8 mouse cellular contexts compared by ENCODE assay signal in the genomic region with DNA sequence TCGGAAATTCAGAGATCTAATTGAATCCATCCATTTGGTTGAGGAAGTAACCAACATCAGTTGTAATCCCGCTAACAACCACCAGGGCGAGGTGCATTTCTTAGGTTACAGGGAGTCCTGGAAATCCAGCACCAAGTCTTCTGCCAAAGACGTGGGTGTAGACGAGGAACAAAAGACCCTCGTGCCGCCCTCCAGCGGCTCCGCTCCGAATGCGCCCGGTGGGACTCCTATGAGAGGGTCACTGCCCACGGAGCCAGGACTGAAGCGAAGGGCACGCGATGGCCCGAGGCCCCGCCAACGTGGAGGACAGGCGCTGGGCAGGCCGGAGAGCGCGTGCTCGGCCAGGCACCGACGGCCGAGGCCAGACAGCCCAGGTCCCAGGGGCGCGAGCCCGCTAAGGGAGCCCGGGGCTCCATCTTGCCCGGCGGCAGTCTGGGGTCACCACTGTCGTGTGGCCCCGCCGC. TPM values are rescaled to one million over a fixed set of nuclear protein-coding genes. Genes with fewer than 3 reads are reported as not detected.
DNase-seq lines count a peak whose midpoint lies in the region; ATAC-seq and TF ChIP-seq lines count a peak whose summit lies in the region.

No protein-coding gene starts in this region.

- H3ac ChIP-seq in C2C12 (ENCODE audit: control insufficient read depth, insufficient read length, low read depth): peak overlapping the region; percentile 63

- H3K9ac ChIP-seq in heart, embryonic 12.5 days: peak overlapping the region; percentile 57
- H3K9ac ChIP-seq in kidney, embryonic 16.5 days (replicated peaks; ENCODE audit: low read length): peak overlapping the region; percentile 71
- H3K9ac ChIP-seq in liver, adult 2 months (ENCODE audit: low read depth, low read length): peak overlapping the region; percentile 69

- TF ChIP-seq CTCF in C2C12 (IDR thresholded peaks at IDR 0.05; ENCODE audit: control insufficient read depth, insufficient read depth, insufficient read length): peak; percentile 1
- no peak for TF ChIP-seq CTCF in embryonic fibroblast, embryonic 13.5 days (IDR thresholded peaks at IDR 0.05; ENCODE audit: borderline replicate concordance, insufficient read depth, low read length)
- peak; percentile 36 for TF ChIP-seq CTCF in liver, adult 2 months (IDR thresholded peaks at IDR 0.05; ENCODE audit: low read depth, low read length)

- H3K27me3 ChIP-seq in C2C12 (ENCODE audit: control insufficient read depth, insufficient read depth, insufficient read length): no peaks in the 10 kb centered on the region
- no peaks in the 10 kb centered on the region for H3K27me3 ChIP-seq in heart, embryonic 12.5 days (replicated peaks)
- no peaks in the 10 kb centered on the region for H3K27me3 ChIP-seq in kidney, embryonic 16.5 days (ENCODE audit: insufficient read depth, low read length)
- H3K27me3 ChIP-seq in liver, adult 2 months (ENCODE audit: control insufficient read depth, insufficient read depth, low read length): no peaks in the 10 kb centered on the region

- 2% methylated on average over 36 of the region's 36 CpGs for WGBS in heart, embryonic 12.5 days
- under 1% methylated on average over 36 of the region's 36 CpGs for WGBS in kidney, embryonic 16.5 days
- WGBS in liver, adult 2 months: 2% methylated on average over 36 of the region's 36 CpGs

- no peak for TF ChIP-seq POLR2A in embryonic fibroblast, embryonic 13.5 days (IDR thresholded peaks at IDR 0.05; ENCODE audit: low read depth, low read length)
- no peak for TF ChIP-seq POLR2A in liver, adult 2 months (IDR thresholded peaks at IDR 0.05; ENCODE audit: extremely low read depth, insufficient read depth, low read length)

- peaks cover 6% of the 10 kb centered on the region; the same call in 1 of the 2 replicates for H3K4me1 ChIP-seq in embryonic fibroblast, embryonic 13.5 days (ENCODE audit: control insufficient read depth, insufficient read depth, low read length)
- H3K4me1 ChIP-seq in heart, embryonic 12.5 days (replicated peaks): peaks cover 19% of the 10 kb centered on the region
- peaks cover 12% of the 10 kb centered on the region for H3K4me1 ChIP-seq in kidney, embryonic 16.5 days (ENCODE audit: insufficient read depth, low read length)
- peaks cover 9% of the 10 kb centered on the region for H3K4me1 ChIP-seq in liver, adult 2 months (ENCODE audit: control insufficient read depth, insufficient read depth, low read length)

- peak; percentile 91 for DNase-seq in brain, adult 2 months (ENCODE audit: low read depth, low spot score)
- DNase-seq in liver, adult 2 months (ENCODE audit: extremely low read depth, low read depth, low spot score): peak; percentile 76
- DNase-seq in spleen, postnatal 36 days (ENCODE audit: low spot score in 2 of 2): peak; percentile 75 to 85

- peak overlapping the region; percentile 25 for H3K4me3 ChIP-seq in C2C12 (ENCODE audit: insufficient read depth, poor library complexity, severe bottlenecking)
- peak overlapping the region; percentile 32 for H3K4me3 ChIP-seq in embryonic fibroblast, embryonic 13.5 days (ENCODE audit: insufficient read depth, low read length)
- H3K4me3 ChIP-seq in heart, embryonic 12.5 days: peak overlapping the region; percentile 52
- H3K4me3 ChIP-seq in kidney, embryonic 16.5 days (ENCODE audit: low read length): peak overlapping the region; percentile 49
- peak overlapping the region; percentile 53; the same call in 1 of the 2 replicates for H3K4me3 ChIP-seq in liver, adult 2 months (ENCODE audit: insufficient read depth, low read depth, low read length)

- peaks cover 5% of the 10 kb centered on the region for H3K9me3 ChIP-seq in heart, embryonic 12.5 days (replicated peaks)
- peaks cover 3% of the 10 kb centered on the region; the same call in 1 of the 2 replicates for H3K9me3 ChIP-seq in kidney, embryonic 16.5 days (ENCODE audit: low read length)

- peak overlapping the region; percentile 70 for H3K4me2 ChIP-seq in heart, embryonic 12.5 days
- peak overlapping the region; percentile 61 for H3K4me2 ChIP-seq in kidney, embryonic 16.5 days (replicated peaks; ENCODE audit: low read depth, low read length)

- H3K79me2 ChIP-seq in C2C12 (ENCODE audit: control insufficient read depth, insufficient read depth): peaks cover 34% of the 10 kb centered on the region
- peaks cover 11% of the 10 kb centered on the region; the same call in 1 of the 2 replicates for H3K79me2 ChIP-seq in liver, adult 2 months (ENCODE audit: control insufficient read depth, insufficient read depth, low read length)

- peaks cover 18% of the 10 kb centered on the region for H3K36me3 ChIP-seq in C2C12 (ENCODE audit: control insufficient read depth, insufficient read depth)
- H3K36me3 ChIP-seq in heart, embryonic 12.5 days: peaks cover 18% of the 10 kb centered on the region
- peaks cover 11% of the 10 kb centered on the region; the same call in 1 of the 2 replicates for H3K36me3 ChIP-seq in kidney, embryonic 16.5 days (ENCODE audit: insufficient read depth, low read length)
- H3K36me3 ChIP-seq in liver, adult 2 months (ENCODE audit: control insufficient read depth, insufficient read depth, low read length): peaks cover 4% of the 10 kb centered on the region; the same call in 1 of the 2 replicates

- H3K79me3 ChIP-seq in C2C12 (ENCODE audit: low read depth): peaks cover 30% of the 10 kb centered on the region

- 0 out of 2 replicates have a peak, but pooled peaks have one; percentile 16 for ATAC-seq in heart, embryonic 12.5 days (ENCODE audit: insufficient number of reproducible peaks, low FRiP score)
- peak; percentile 53 for ATAC-seq in kidney, embryonic 16.5 days (ENCODE audit: low FRiP score, low TSS enrichment)
- peak; percentile 21; the same call in 1 of the 2 replicates for ATAC-seq in monocyte, adult 5-6 weeks (replicated peaks; ENCODE audit: insufficient number of reproducible peaks, low FRiP score, low TSS enrichment, poor library complexity, severe bottlenecking)

- H3K27ac ChIP-seq in embryonic fibroblast, embryonic 13.5 days (ENCODE audit: insufficient read depth, low read length): peak overlapping the region; percentile 84
- H3K27ac ChIP-seq in heart, embryonic 12.5 days (ENCODE audit: poor library complexity, severe bottlenecking): peak overlapping the region; percentile 71
- peak overlapping the region; percentile 89 for H3K27ac ChIP-seq in kidney, embryonic 16.5 days (ENCODE audit: low read length)
- peak overlapping the region; percentile 88 for H3K27ac ChIP-seq in liver, adult 2 months (replicated peaks; ENCODE audit: insufficient read depth, low read depth, low read length)

TF ChIP-seq in C2C12, 6 proteins besides CTCF, POLR2A, EP300 and RAD21:
- TF ChIP-seq USF1 (IDR thresholded peaks at IDR 0.05; ENCODE audit: low read depth) (no peak), MYOG (IDR thresholded peaks at IDR 0.05; ENCODE audit: control insufficient read depth, extremely low read depth, insufficient read length) (no peak), MYOD1 (IDR thresholded peaks at IDR 0.05; ENCODE audit: control insufficient read depth, insufficient read length, low read depth) (no peak), MAX (IDR thresholded peaks at IDR 0.05) (no peak), FOSL1 (IDR thresholded peaks at IDR 0.05; ENCODE audit: insufficient read depth, low read length, poor library complexity, severe bottlenecking) (no peak), CEBPB (IDR thresholded peaks at IDR 0.05; ENCODE audit: low read depth) (no peak)

RNA-seq across cellular contexts. Expression of a gene that starts 1.1 kb away (rescaled TPM):
- polyA plus RNA-seq in C2C12 (2012; fragmentation: generic; extraction: Trizol): 6.4 TPM
- 103 and 104 TPM in 2 replicates for polyA plus RNA-seq in embryonic fibroblast, embryonic 13.5 days (2011; ENCODE audit: insufficient read length, low read depth, missing spikeins)
- polyA plus RNA-seq in heart, embryonic 12.5 days (2016; fragmentation: Nextera tagmentation; extraction: Ambion mirVana): 38.9 and 46.2 TPM in 2 replicates
- 50.5 and 50.7 TPM in 2 replicates for polyA plus RNA-seq in kidney, embryonic 16.5 days (2015; fragmentation: Nextera tagmentation; extraction: Ambion mirVana)
- 22.9 TPM in 2 replicates for total RNA-seq in liver, adult 2 months (2014; rRNA removed)
- polyA plus RNA-seq in liver, adult 2 months (2012; rRNA removed): 1.9 and 3.9 TPM in 2 replicates
- 59.4 to 75.0 TPM (median 70.7 TPM) in 3 replicates for total RNA-seq in monocyte, adult 5-6 weeks (2017)

Comparison
In these comparisons a context has a peak if more than half of its experiments do, and no peak if none do; other contexts are left out.
1. Peak in every context shown above with its lines: DNase-seq, ATAC-seq, H3K4me3 ChIP-seq and H3K27ac ChIP-seq.